In the genomic region with DNA sequence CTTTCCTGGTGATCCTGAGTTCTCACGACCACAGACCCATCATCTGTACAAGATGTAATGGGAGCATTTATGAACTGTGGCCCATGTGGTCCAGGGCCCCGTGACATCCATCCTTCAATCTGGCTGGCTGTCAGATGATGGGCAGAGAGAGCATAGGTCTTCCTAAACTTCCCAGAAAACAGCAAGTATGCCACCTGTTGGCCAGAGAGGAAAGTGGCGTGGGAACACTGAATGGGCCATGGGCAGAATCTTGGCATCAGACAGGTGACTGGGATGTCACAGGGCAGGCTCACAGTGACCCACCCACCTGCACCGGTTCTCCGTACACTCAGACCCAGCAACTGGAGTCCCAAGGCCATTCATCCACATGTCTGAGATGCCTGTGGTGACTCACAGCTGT, we compare ENCODE assay signal across 8 mouse cellular contexts. TPM values are rescaled to one million over a fixed set of nuclear protein-coding genes. Genes with fewer than 3 reads are reported as not detected.
DNase-seq lines count a peak whose midpoint lies in the region; ATAC-seq and TF ChIP-seq lines count a peak whose summit lies in the region.

No protein-coding gene starts in this region.

- H3K27me3 ChIP-seq in heart, postnatal 0 days (ENCODE audit: control insufficient read depth, insufficient read depth, low read length): no peaks in the 10 kb centered on the region

- no peak overlapping the region for H3K4me2 ChIP-seq in heart, postnatal 0 days (ENCODE audit: low read depth, low read length)

- no peak overlapping the region for H3K4me3 ChIP-seq in heart, postnatal 0 days (ENCODE audit: low read depth, low read length)
- no peak overlapping the region for H3K4me3 ChIP-seq in embryonic fibroblast, embryonic 13.5 days (ENCODE audit: insufficient read depth, low read length)

- peaks cover under 1% of the 10 kb centered on the region for H3K4me1 ChIP-seq in heart, postnatal 0 days (ENCODE audit: control insufficient read depth, insufficient read depth)
- 0 out of 2 replicates have a peak, but pooled peaks cover 4% of the 10 kb centered on the region for H3K4me1 ChIP-seq in embryonic fibroblast, embryonic 13.5 days (ENCODE audit: control insufficient read depth, insufficient read depth, low read length)

- no peaks in the 10 kb centered on the region for H3K36me3 ChIP-seq in heart, postnatal 0 days (replicated peaks; ENCODE audit: control insufficient read depth, insufficient read depth, low read length)

- H3K9me3 ChIP-seq in heart, postnatal 0 days (replicated peaks; ENCODE audit: control insufficient read depth, low read length): no peaks in the 10 kb centered on the region

- ATAC-seq in heart, postnatal 0 days (ENCODE audit: insufficient read depth, low read depth): no peak
- ATAC-seq in megakaryocyte, adult 5-6 weeks (ENCODE audit: poor library complexity, severe bottlenecking): no peak

- no peak overlapping the region for H3K9ac ChIP-seq in heart, postnatal 0 days (replicated peaks; ENCODE audit: low read depth, low read length)

- 30% methylated on average over 5 of the region's 5 CpGs for WGBS in heart, postnatal 0 days

- no peak overlapping the region for H3K27ac ChIP-seq in heart, postnatal 0 days (ENCODE audit: low read depth)
- no peak overlapping the region for H3K27ac ChIP-seq in embryonic fibroblast, embryonic 13.5 days (ENCODE audit: insufficient read depth, low read length)

- peak; percentile 75 for TF ChIP-seq CTCF in heart, postnatal 0 days (IDR thresholded peaks at IDR 0.05; ENCODE audit: low read depth)
- peak; percentile 59; the same call in 1 of the 2 replicates for TF ChIP-seq CTCF in embryonic fibroblast, embryonic 13.5 days (IDR thresholded peaks at IDR 0.05; ENCODE audit: borderline replicate concordance, insufficient read depth, low read length)

- intact Hi-C loops in heart, postnatal 25 days (cut with DNase I): loop anchor here (2.0 to 5.0 kb wide), 2 partner anchors 40 to 124 kb away; a partner anchor contains a TSS

- no peak for TF ChIP-seq POLR2A in embryonic fibroblast, embryonic 13.5 days (IDR thresholded peaks at IDR 0.05; ENCODE audit: low read depth, low read length)

- no peak for TF ChIP-seq EP300 in heart, postnatal 0 days (IDR thresholded peaks at IDR 0.05; ENCODE audit: low read depth)

- DNase-seq in heart, postnatal 0 days (ENCODE audit: low spot score): peak; percentile 42
- no peak for DNase-seq in heart, postnatal 25 days (ENCODE audit: low spot score)
- DNase-seq in 416B (ENCODE audit: low read depth): peak; percentile 68
- DNase-seq in T-cell, adult 2 months (ENCODE audit: low spot score): peak; percentile 38
- peak; percentile 39 for DNase-seq in mesoderm, embryonic 11.5 days (ENCODE audit: low read depth, low spot score)
- DNase-seq in testis, postnatal 10 days (ENCODE audit: low spot score): no peak

RNA-seq across cellular contexts. Expression of a gene that starts 4.4 kb away (rescaled TPM):
- total RNA-seq in heart, postnatal 0 days (2014; rRNA removed; ENCODE audit: low replicate concordance): 5.1 and 6.3 TPM in 2 replicates
- 14.2 and 15.8 TPM in 2 replicates for polyA plus RNA-seq in heart, postnatal 0 days (2015; fragmentation: Nextera tagmentation; extraction: Ambion mirVana)
- 10 to 100 TPM; 15.4 to 17.3 TPM for total RNA-seq in heart, postnatal 25 days (2021)
- polyA plus RNA-seq in embryonic fibroblast, embryonic 13.5 days (2011; ENCODE audit: insufficient read length, low read depth, missing spikeins): 11.5 and 13.1 TPM in 2 replicates
- total RNA-seq in megakaryocyte, adult 5-6 weeks (2015): 9.1 and 9.4 TPM in 2 replicates
- total RNA-seq in megakaryocyte, adult 5-6 weeks (2017): 12.6 and 15.3 TPM in 2 replicates

RNA-seq across cellular contexts. Expression of a gene that starts 6.5 kb away (rescaled TPM):
- total RNA-seq in heart, postnatal 0 days (2014; rRNA removed; ENCODE audit: low replicate concordance): 112 and 136 TPM in 2 replicates
- 314 and 343 TPM in 2 replicates for polyA plus RNA-seq in heart, postnatal 0 days (2015; fragmentation: Nextera tagmentation; extraction: Ambion mirVana)
- 100 to 1,000 TPM; 209 to 218 TPM for total RNA-seq in heart, postnatal 25 days (2021)
- polyA plus RNA-seq in embryonic fibroblast, embryonic 13.5 days (2011; ENCODE audit: insufficient read length, low read depth, missing spikeins): 102 and 122 TPM in 2 replicates
- 155 and 171 TPM in 2 replicates for total RNA-seq in megakaryocyte, adult 5-6 weeks (2015)
- 133 and 145 TPM in 2 replicates for total RNA-seq in megakaryocyte, adult 5-6 weeks (2017)

RNA-seq across cellular contexts. Expression of a gene that starts 23.5 kb away (rescaled TPM):
- total RNA-seq in heart, postnatal 0 days (2014; rRNA removed; ENCODE audit: low replicate concordance): 1.7 and 2.0 TPM in 2 replicates
- polyA plus RNA-seq in heart, postnatal 0 days (2015; fragmentation: Nextera tagmentation; extraction: Ambion mirVana): 0.14 and 1.6 TPM in 2 replicates
- total RNA-seq in heart, postnatal 25 days (2021): 1 to 10 TPM; 1.3 to 3.2 TPM
- 0.45 and 1.0 TPM in 2 replicates for polyA plus RNA-seq in embryonic fibroblast, embryonic 13.5 days (2011; ENCODE audit: insufficient read length, low read depth, missing spikeins)
- 0.09 and 2.3 TPM in 2 replicates for total RNA-seq in megakaryocyte, adult 5-6 weeks (2015)
- 0.15 and 5.0 TPM in 2 replicates for total RNA-seq in megakaryocyte, adult 5-6 weeks (2017)

RNA-seq across cellular contexts. Expression of a gene that starts 23.8 kb away (rescaled TPM):
- 37.9 and 43.3 TPM in 2 replicates for total RNA-seq in heart, postnatal 0 days (2014; rRNA removed; ENCODE audit: low replicate concordance)
- 248 and 255 TPM in 2 replicates for polyA plus RNA-seq in heart, postnatal 0 days (2015; fragmentation: Nextera tagmentation; extraction: Ambion mirVana)
- total RNA-seq in heart, postnatal 25 days (2021): 10 to 100 TPM; 63.0 to 70.0 TPM
- 33.0 and 46.4 TPM in 2 replicates for polyA plus RNA-seq in embryonic fibroblast, embryonic 13.5 days (2011; ENCODE audit: insufficient read length, low read depth, missing spikeins)
- 12.7 and 15.1 TPM in 2 replicates for total RNA-seq in megakaryocyte, adult 5-6 weeks (2015)
- total RNA-seq in megakaryocyte, adult 5-6 weeks (2017): 8.4 and 11.8 TPM in 2 replicates

RNA-seq across cellular contexts. Expression of a gene that starts 30.4 kb away (rescaled TPM):
- not detected in 2 replicates for total RNA-seq in heart, postnatal 0 days (2014; rRNA removed; ENCODE audit: low replicate concordance)
- not detected in 2 replicates for polyA plus RNA-seq in heart, postnatal 0 days (2015; fragmentation: Nextera tagmentation; extraction: Ambion mirVana)
- under 1 TPM; 0.08 to 0.10 TPM for total RNA-seq in heart, postnatal 25 days (2021)
- polyA plus RNA-seq in embryonic fibroblast, embryonic 13.5 days (2011; ENCODE audit: insufficient read length, low read depth, missing spikeins): 0.17 and 0.25 TPM in 2 replicates
- total RNA-seq in megakaryocyte, adult 5-6 weeks (2015): not detected in 2 replicates
- not detected in 2 replicates for total RNA-seq in megakaryocyte, adult 5-6 weeks (2017)

Comparison
In these comparisons a context has a peak if more than half of its experiments do, and no peak if none do; other contexts are left out.
1. DNase-seq: peak in heart, postnatal 0 days (single experiment), 416B (single experiment), T-cell, adult 2 months (single experiment) and mesoderm, embryonic 11.5 days (single experiment); none in heart, postnatal 25 days (single experiment) and testis, postnatal 10 days (single experiment).